Mouse (Mus musculus) liver, postnatal 0 days (tissue): ENCODE results near the gene Pfkl. TPM values are rescaled to one million over a fixed set of nuclear protein-coding genes. Genes with fewer than 3 reads are reported as not detected.

Experiments
- ATAC-seq: fragments of 200-750 bp; cut with Nextera tagmentation; 2 replicates; pipeline ENCODE4 v1.8.0; 2017; ENCODE audit warnings: mild to moderate bottlenecking, moderate library complexity
- DNase-seq: peaks from one replicate; pipeline ENCODE4 v3.0.0-alpha.2; 2016
- H3K27ac ChIP-seq: fragments of 300-500 bp; sonication (generic); 2 replicates; pipeline ENCODE4 v1.5.1; 2014; ENCODE audit warnings: antibody characterized with exemption, moderate library complexity, mild to moderate bottlenecking, low read depth
- H3K27me3 ChIP-seq: fragments of 300-500 bp; sonication (generic); 2 replicates; pipeline ENCODE4 v1.6.1; 2014; ENCODE audit warnings: low read length, control low read depth, mixed read lengths; ENCODE audit not compliant: insufficient read depth
- H3K36me3 ChIP-seq: fragments of 300-500 bp; sonication (generic); replicated peaks from 2 replicates; pipeline ENCODE4 v1.6.1; 2014; ENCODE audit warnings: mild to moderate bottlenecking, control low read depth, low read length, moderate library complexity, mixed read lengths; ENCODE audit not compliant: insufficient read depth
- H3K4me1 ChIP-seq: fragments of 300-500 bp; sonication (generic); 2 replicates; pipeline ENCODE4 v1.6.1; 2014; ENCODE audit warnings: antibody characterized with exemption, mild to moderate bottlenecking, control low read depth; ENCODE audit not compliant: insufficient read depth
- H3K4me2 ChIP-seq: fragments of 300-500 bp; sonication (generic); 2 replicates; pipeline ENCODE4 v1.6.1; 2014; ENCODE audit warnings: low read depth, mild to moderate bottlenecking, low read length, moderate library complexity, mixed read lengths
- H3K4me3 ChIP-seq: fragments of 300-500 bp; sonication (generic); 2 replicates; pipeline ENCODE4 v1.5.1; 2014; ENCODE audit warnings: low read depth, low read length
- H3K9ac ChIP-seq: fragments of 300-500 bp; sonication (generic); replicated peaks from 2 replicates; pipeline ENCODE4 v1.6.1; 2014; ENCODE audit warnings: mild to moderate bottlenecking, moderate library complexity
- H3K9me3 ChIP-seq: fragments of 300-500 bp; sonication (generic); 2 replicates; pipeline ENCODE4 v1.6.1; 2016; ENCODE audit warnings: mild to moderate bottlenecking, control low read depth, low read length, mixed read lengths
- CTCF ChIP-seq: sonication (generic); IDR thresholded peaks from 2 replicates; pipeline ENCODE4 v1.5.1; 2016; ENCODE audit warnings: antibody characterized with exemption, low read depth
- EP300 ChIP-seq: IDR thresholded peaks from 2 replicates; pipeline ENCODE4 v1.6.1; 2016; ENCODE audit warnings: antibody characterized with exemption, low read depth, mild to moderate bottlenecking
- WGBS: fragments of 180-500 bp; shearing (Covaris S2); extraction: QIAGEN DNeasy Blood & Tissue Kit; methylation state at CpG from one replicate; pipeline ENCODE4 v1.1.7; 2014; ENCODE audit not compliant: insufficient replicate concordance; 5-methylcytosine and 5-hydroxymethylcytosine counted together
- polyA plus RNA-seq: library from polyadenylated mRNA; unstranded; fragments of >200 nt; fragmentation: Nextera tagmentation; extraction: Ambion mirVana; gene quantifications from 2 replicates; pipeline ENCODE4 v1.2.1, GENCODE M21; 2015

The Pfkl gene
- polyA plus RNA-seq, 1 experiment from 2014 or later: 31.3 TPM

- peaks cover 7% of the 10 kb centered on the region for H3K4me1 ChIP-seq
- H3K4me3 ChIP-seq: no peak overlapping the region
- no peaks in the 10 kb centered on the region for H3K9me3 ChIP-seq
- 0 out of 2 replicates have a peak, but pooled peaks cover 8% of the 10 kb centered on the region for H3K27me3 ChIP-seq
- DNase-seq: no peak
- H3K9ac ChIP-seq: no peak overlapping the region
- WGBS: 48% methylated on average over 1 of the region's 1 CpGs
- H3K36me3 ChIP-seq: no peaks in the 10 kb centered on the region
- no peak for TF ChIP-seq CTCF
- no peak for TF ChIP-seq EP300
- H3K4me2 ChIP-seq: no peak overlapping the region
- no peak overlapping the region for H3K27ac ChIP-seq
- ATAC-seq: no peak
Observed at GRCm38 (mm10) chr10:78044531-78044930, 34.6 kb upstream of the Pfkl start.

GRCm38 (mm10) chr10:78043406-78043836, 33.5 kb upstream of the Pfkl start, which contains the start of gene Aire:
TSS of gene Aire (minus strand) at chr10:78043610.
- ATAC-seq (peak; percentile 29; the same call in 1 of the 2 replicates), DNase-seq (peak; percentile 73)
- Histone ChIP-seq H3K4me1 (peaks cover 7% of the 10 kb centered on the region), H3K9ac (no peak within 1 kb of the TSS), H3K27ac (no peak within 1 kb of the TSS), H3K4me2 (peak within 1 kb of the TSS; percentile 54), H3K9me3 (no peaks in the 10 kb centered on the region), H3K36me3 (no peaks in the 10 kb centered on the region), H3K27me3 (0 out of 2 replicates have a peak, but pooled peaks cover 8% of the 10 kb centered on the region), H3K4me3 (no peak within 1 kb of the TSS)
- no peak for TF ChIP-seq EP300
- TF ChIP-seq CTCF: peak; percentile 89
- 2% methylated on average over 27 of the region's 27 CpGs for WGBS

GRCm38 (mm10) chr10:78042697-78043405, 33.0 kb upstream of the Pfkl start:
- peak overlapping the region; percentile 54 for H3K4me2 ChIP-seq
- TF ChIP-seq EP300: no peak
- TF ChIP-seq CTCF: no peak
- no peak overlapping the region for H3K27ac ChIP-seq
- DNase-seq: no peak
- ATAC-seq: 0 out of 2 replicates have a peak, but pooled peaks have one; percentile 2
- H3K9ac ChIP-seq: no peak overlapping the region
- H3K4me3 ChIP-seq: no peak overlapping the region
- peaks cover 7% of the 10 kb centered on the region for H3K4me1 ChIP-seq
- H3K27me3 ChIP-seq: 0 out of 2 replicates have a peak, but pooled peaks cover 8% of the 10 kb centered on the region
- no peaks in the 10 kb centered on the region for H3K9me3 ChIP-seq
- 62% methylated on average over 14 of the region's 14 CpGs for WGBS
- no peaks in the 10 kb centered on the region for H3K36me3 ChIP-seq

- Histone ChIP-seq H3K9me3 (no peaks in the 10 kb centered on the region), H3K4me3 (no peak overlapping the region), H3K4me2 (no peak overlapping the region), H3K27ac (no peak overlapping the region), H3K36me3 (no peaks in the 10 kb centered on the region), H3K4me1 (peaks cover 7% of the 10 kb centered on the region), H3K9ac (no peak overlapping the region), H3K27me3 (0 out of 2 replicates have a peak, but pooled peaks cover 8% of the 10 kb centered on the region)
- ATAC-seq (no peak), DNase-seq (no peak)
- TF ChIP-seq CTCF (no peak), EP300 (no peak)
- WGBS: 60% methylated on average over 7 of the region's 7 CpGs
Observed at GRCm38 (mm10) chr10:78042096-78042495, 32.2 kb upstream of the Pfkl start.

- H3K36me3 ChIP-seq: no peaks in the 10 kb centered on the region
- 76% methylated on average over 5 of the region's 5 CpGs for WGBS
Observed at GRCm38 (mm10) chr10:78041647-78042046, 31.8 kb upstream of the Pfkl start, which contains the start of gene Dnmt3l. TSS of gene Dnmt3l (plus strand) at chr10:78041947.

GRCm38 (mm10) chr10:78037139-78037538, 27.3 kb upstream of the Pfkl start:
- Histone ChIP-seq H3K9me3 (no peaks in the 10 kb centered on the region), H3K27ac (no peak overlapping the region), H3K9ac (no peak overlapping the region), H3K27me3 (no peaks in the 10 kb centered on the region), H3K4me2 (no peak overlapping the region), H3K4me1 (no peaks in the 10 kb centered on the region), H3K4me3 (no peak overlapping the region), H3K36me3 (no peaks in the 10 kb centered on the region)
- DNase-seq: no peak
- no peak for ATAC-seq
- 60% methylated on average over 4 of the region's 4 CpGs for WGBS
- TF ChIP-seq CTCF (no peak), EP300 (no peak)

More at GRCm38 (mm10) chr10:78041647-78042046, 31.8 kb upstream of the Pfkl start, which contains the start of gene Dnmt3l:
- DNase-seq (no peak), ATAC-seq (no peak)
- no peak for TF ChIP-seq CTCF
- TF ChIP-seq EP300: no peak
- Histone ChIP-seq H3K9me3 (no peaks in the 10 kb centered on the region), H3K27me3 (0 out of 2 replicates have a peak, but pooled peaks cover 8% of the 10 kb centered on the region), H3K27ac (no peak within 1 kb of the TSS), H3K4me2 (no peak within 1 kb of the TSS), H3K4me3 (no peak within 1 kb of the TSS), H3K9ac (no peak within 1 kb of the TSS), H3K4me1 (peaks cover 7% of the 10 kb centered on the region)
